Mouse (Mus musculus) limb, embryonic 15.5 days (tissue): ENCODE data around the gene Il17rd. TPM values are rescaled to one million over a fixed set of nuclear protein-coding genes. Genes with fewer than 3 reads are reported as not detected.

ENCODE experiments used
- ATAC-seq: fragments of 200-750 bp; cut with Nextera tagmentation; 2 replicates; pipeline ENCODE4 v1.8.0; 2017; ENCODE audit warnings: low read depth, moderate TSS enrichment; ENCODE audit not compliant: insufficient number of reproducible peaks, low FRiP score, low TSS enrichment
- H3K27ac ChIP-seq: fragments of 300-500 bp; sonication (generic); 2 replicates; pipeline ENCODE4 v1.5.1; 2015; ENCODE audit warnings: moderate library complexity, mild to moderate bottlenecking, inconsistent platforms
- H3K27me3 ChIP-seq: fragments of 300-500 bp; sonication (generic); 2 replicates; pipeline ENCODE4 v1.6.1; 2015; ENCODE audit warnings: inconsistent platforms
- H3K36me3 ChIP-seq: fragments of 300-500 bp; sonication (generic); 2 replicates; pipeline ENCODE4 v1.6.1; 2015; ENCODE audit warnings: inconsistent platforms
- H3K4me1 ChIP-seq: fragments of 300-500 bp; sonication (generic); 2 replicates; pipeline ENCODE4 v1.6.1; 2015; ENCODE audit warnings: inconsistent platforms
- H3K4me2 ChIP-seq: fragments of 300-500 bp; sonication (generic); 2 replicates; pipeline ENCODE4 v1.6.1; 2015; ENCODE audit warnings: mild to moderate bottlenecking, inconsistent platforms
- H3K4me3 ChIP-seq: fragments of 300-500 bp; sonication (generic); 2 replicates; pipeline ENCODE4 v1.5.1; 2015; ENCODE audit warnings: mild to moderate bottlenecking, inconsistent platforms
- H3K9ac ChIP-seq: fragments of 300-500 bp; sonication (generic); 2 replicates; pipeline ENCODE4 v1.6.1; 2015; ENCODE audit warnings: inconsistent platforms
- H3K9me3 ChIP-seq: fragments of 300-500 bp; sonication (generic); 2 replicates; pipeline ENCODE4 v1.6.1; 2016; ENCODE audit warnings: inconsistent platforms
- WGBS: fragments of 180-500 bp; shearing (Covaris S2); methylation state at CpG from one replicate; pipeline ENCODE4 v1.1.7; 2015; 5-methylcytosine and 5-hydroxymethylcytosine counted together
- polyA plus RNA-seq: library from polyadenylated mRNA; unstranded; fragments of >200 nt; fragmentation: Nextera tagmentation; extraction: Ambion mirVana; gene quantifications from 2 replicates; pipeline ENCODE4 v1.2.1, GENCODE M21; 2015

Gene Il17rd
- polyA plus RNA-seq, 1 experiment from 2014 or later: 5.7 TPM

DNA sequence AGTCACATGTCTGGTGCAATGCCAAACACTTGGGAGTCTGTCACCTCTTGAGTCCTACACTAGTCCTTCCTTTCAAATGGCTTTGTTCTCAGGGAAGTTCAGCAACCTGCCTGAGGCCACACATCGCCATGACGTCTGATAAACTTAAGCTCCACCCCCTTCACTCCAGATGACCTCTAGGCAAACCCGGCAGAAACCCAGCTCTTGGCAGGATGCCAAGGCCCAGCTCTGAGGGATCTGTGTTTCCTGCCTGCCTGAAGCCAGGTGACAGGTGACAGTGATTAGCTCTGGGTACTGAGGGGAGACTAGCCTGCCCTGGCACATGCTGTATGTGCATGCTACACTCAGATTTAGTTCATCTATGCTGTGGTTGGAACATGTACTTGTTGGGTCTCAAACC lies 33.2 kb downstream of the Il17rd start:
- Histone ChIP-seq H3K9ac (no peak overlapping the region), H3K9me3 (no peaks in the 10 kb centered on the region), H3K27ac (no peak overlapping the region), H3K4me3 (no peak overlapping the region), H3K36me3 (no peaks in the 10 kb centered on the region), H3K27me3 (no peaks in the 10 kb centered on the region), H3K4me2 (no peak overlapping the region), H3K4me1 (peaks cover 90% of the 10 kb centered on the region)
- 8% methylated on average over 3 of the region's 3 CpGs for WGBS
- no peak for ATAC-seq

DNA sequence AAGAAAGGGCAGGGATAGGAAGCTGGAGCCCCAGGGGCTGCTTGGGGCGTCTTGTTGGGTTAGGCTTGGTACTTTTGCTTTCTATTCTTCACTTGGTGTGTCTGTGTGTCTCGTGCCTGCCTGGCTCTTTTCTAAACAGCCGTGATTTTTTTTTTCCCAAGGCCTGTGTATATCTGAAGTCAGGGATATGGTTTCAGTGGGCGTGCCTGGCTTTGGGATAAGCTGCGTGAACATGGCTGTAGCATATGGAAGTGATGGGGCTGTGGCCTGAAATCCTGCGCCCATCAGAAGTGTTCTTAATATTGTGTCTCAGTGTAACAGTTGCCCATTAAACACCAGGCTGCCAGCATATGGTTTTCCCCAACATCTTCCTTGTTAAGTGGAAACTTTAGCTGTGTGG lies 36.3 kb downstream of the Il17rd start:
- no peak overlapping the region for H3K9ac ChIP-seq
- H3K4me1 ChIP-seq: peaks cover 63% of the 10 kb centered on the region
- 22% methylated on average over 6 of the region's 6 CpGs for WGBS
- H3K27me3 ChIP-seq: no peaks in the 10 kb centered on the region
- peaks cover 4% of the 10 kb centered on the region; the same call in 1 of the 2 replicates for H3K36me3 ChIP-seq
- H3K4me2 ChIP-seq: no peak overlapping the region
- H3K27ac ChIP-seq: peak overlapping the region; percentile 69
- no peak for ATAC-seq
- no peaks in the 10 kb centered on the region for H3K9me3 ChIP-seq
- no peak overlapping the region for H3K4me3 ChIP-seq

DNA sequence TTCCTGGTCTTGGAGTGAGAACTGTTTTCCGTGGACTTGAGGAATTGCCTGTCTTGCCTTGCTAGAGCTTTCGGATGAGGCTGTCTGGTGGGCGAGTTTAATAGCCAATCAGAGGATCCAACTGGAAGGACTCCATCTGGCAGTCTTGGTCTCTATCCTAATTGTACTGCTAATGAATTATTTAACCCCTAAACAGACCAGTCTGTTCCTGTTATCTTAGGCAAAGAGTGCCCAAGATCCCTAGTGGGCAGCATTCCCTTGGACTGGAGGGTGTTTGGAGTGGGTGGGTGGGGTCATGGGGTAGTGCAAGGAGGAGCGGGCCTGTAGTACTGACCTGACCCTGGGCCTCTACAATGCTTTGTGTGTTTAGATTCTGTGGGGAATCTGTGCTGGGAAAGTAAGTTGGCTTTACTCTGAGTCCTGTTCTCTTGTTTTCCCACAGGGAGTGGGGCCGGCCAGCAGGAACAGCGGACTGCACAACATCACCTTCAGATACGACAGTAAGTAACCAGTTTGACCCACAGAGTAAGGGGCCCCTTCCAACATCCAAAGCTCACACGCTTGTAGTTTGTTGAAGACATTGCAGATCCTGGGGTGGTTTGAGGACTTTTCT lies 37.3 kb downstream of the Il17rd start:
- Histone ChIP-seq H3K9me3 (no peaks in the 10 kb centered on the region), H3K4me1 (peaks cover 53% of the 10 kb centered on the region), H3K36me3 (peaks cover 4% of the 10 kb centered on the region; the same call in 1 of the 2 replicates), H3K9ac (no peak overlapping the region), H3K27ac (peak overlapping the region; percentile 44), H3K4me3 (no peak overlapping the region), H3K27me3 (no peaks in the 10 kb centered on the region), H3K4me2 (no peak overlapping the region)
- WGBS: 41% methylated on average over 8 of the region's 8 CpGs
- ATAC-seq: no peak

DNA sequence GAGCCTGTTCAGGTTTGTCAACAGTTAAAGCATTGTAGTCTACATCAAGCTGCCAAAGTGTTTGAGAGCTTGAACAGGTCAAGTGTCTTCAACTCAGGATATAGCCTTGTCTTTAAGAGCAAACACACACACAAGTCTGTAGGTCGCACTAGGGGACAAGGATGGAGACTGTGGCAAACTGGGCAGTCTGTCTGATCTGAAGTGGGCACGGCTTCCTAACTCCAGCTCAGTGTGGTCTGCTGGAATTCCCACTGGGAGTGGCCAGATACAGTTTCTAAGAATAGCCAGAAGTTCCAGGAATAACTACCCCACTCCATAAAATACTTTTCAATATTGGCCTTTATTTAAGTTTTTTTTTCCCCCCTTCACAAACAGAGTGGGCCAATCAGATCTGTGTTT lies 37.8 kb downstream of the Il17rd start:
- WGBS: 60% methylated on average over 2 of the region's 2 CpGs
- no peak overlapping the region for H3K4me2 ChIP-seq

DNA sequence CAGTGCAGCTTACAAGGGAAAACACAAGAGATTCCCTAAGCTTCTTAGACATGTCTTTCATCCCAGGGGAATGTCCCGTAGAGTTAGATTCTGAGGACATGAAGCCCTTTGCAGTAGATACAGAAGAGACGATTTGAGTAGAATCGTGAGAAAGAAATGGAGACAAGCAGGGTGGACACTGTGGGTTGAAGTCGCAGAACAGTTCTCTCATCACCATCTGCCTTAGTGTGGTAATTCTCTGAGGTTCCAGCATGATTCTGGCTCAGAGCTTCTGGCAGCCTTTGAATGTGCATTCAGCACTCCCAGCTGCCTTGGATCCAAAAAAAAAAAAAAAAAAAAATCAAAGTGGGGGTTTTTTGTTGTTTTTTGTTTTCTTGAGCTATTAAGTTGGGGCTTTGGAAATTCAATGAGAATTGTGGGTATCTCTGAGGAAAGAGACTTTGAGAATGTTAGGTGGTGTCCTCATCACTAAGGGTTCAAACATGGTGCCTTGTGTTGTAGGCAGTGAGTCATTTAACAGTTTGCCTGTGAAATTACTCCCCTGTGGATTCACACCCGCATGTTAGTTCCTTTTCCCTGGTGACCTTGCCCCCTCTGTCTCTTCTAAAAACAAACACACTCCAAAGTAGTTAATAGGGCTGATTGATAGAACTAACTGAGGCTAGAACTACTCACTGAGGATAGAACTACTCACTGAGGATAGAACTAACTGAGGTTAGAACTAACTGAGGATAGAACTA lies 43.0 kb downstream of the Il17rd start:
- 65% methylated on average over 5 of the region's 5 CpGs for WGBS
- no peaks in the 10 kb centered on the region for H3K27me3 ChIP-seq

More for the DNA sequence above, 37.8 kb downstream of the Il17rd start:
- Histone ChIP-seq H3K36me3 (peaks cover 4% of the 10 kb centered on the region; the same call in 1 of the 2 replicates), H3K27ac (peak overlapping the region; percentile 44; the same call in 1 of the 2 replicates), H3K27me3 (no peaks in the 10 kb centered on the region), H3K9me3 (no peaks in the 10 kb centered on the region), H3K4me3 (no peak overlapping the region), H3K4me1 (peaks cover 48% of the 10 kb centered on the region), H3K9ac (no peak overlapping the region)
- ATAC-seq: no peak

DNA sequence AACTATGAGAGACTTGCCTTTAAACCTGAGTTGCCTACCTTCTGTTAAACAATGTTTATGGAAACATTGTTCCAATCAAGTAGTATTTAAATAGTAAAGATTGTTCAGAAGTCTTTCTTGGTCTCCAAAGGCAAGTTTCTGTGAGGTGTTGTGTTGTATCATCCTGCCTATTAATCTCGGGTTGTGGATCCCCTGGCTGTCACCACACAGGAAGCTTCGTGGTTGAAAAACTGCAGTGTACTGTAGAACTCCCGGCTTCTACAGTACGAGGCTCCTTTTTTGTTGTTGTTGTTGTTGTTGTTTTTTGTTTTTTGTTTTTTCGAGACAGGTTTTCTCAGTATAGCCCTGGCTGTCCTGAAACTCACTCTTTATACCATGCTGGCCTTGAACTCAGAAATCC lies 46.7 kb downstream of the Il17rd start:
- no peaks in the 10 kb centered on the region for H3K27me3 ChIP-seq
- no peak for ATAC-seq
- WGBS: 76% methylated on average over 5 of the region's 5 CpGs
- no peaks in the 10 kb centered on the region for H3K9me3 ChIP-seq
- peaks cover 29% of the 10 kb centered on the region for H3K36me3 ChIP-seq
- no peak overlapping the region for H3K27ac ChIP-seq
- no peak overlapping the region for H3K4me3 ChIP-seq
- no peak overlapping the region for H3K4me2 ChIP-seq
- no peaks in the 10 kb centered on the region for H3K4me1 ChIP-seq
- H3K9ac ChIP-seq: no peak overlapping the region

More for the DNA sequence above, 43.0 kb downstream of the Il17rd start:
- ATAC-seq: no peak
- no peaks in the 10 kb centered on the region for H3K9me3 ChIP-seq
- H3K36me3 ChIP-seq: peaks cover 15% of the 10 kb centered on the region
- H3K4me3 ChIP-seq: no peak overlapping the region
- H3K9ac ChIP-seq: no peak overlapping the region
- no peak overlapping the region for H3K27ac ChIP-seq
- H3K4me2 ChIP-seq: no peak overlapping the region
- H3K4me1 ChIP-seq: 0 out of 2 replicates have a peak, but pooled peaks cover 4% of the 10 kb centered on the region

DNA sequence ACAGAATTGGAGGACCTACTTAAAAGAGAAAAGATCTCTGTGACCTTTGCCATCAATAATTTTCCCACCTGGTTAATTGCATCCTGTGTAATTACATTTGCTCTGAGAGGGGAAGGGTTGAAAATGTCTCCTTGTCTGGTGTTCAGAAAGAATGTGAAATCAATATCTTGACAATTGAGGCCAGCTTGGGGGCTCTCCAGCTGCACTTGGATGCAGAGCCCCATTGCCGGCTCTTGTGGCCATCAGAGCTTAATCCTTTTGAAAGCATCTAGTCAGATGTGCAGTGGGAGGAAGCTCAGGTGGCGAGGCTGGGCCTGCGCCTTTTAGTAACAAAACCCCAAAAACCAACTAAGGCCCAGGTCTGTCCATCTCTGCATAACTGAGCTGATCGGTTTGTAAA lies 47.3 kb downstream of the Il17rd start:
- WGBS: 61% methylated on average over 4 of the region's 4 CpGs
- Histone ChIP-seq H3K36me3 (peaks cover 30% of the 10 kb centered on the region), H3K4me3 (no peak overlapping the region)

DNA sequence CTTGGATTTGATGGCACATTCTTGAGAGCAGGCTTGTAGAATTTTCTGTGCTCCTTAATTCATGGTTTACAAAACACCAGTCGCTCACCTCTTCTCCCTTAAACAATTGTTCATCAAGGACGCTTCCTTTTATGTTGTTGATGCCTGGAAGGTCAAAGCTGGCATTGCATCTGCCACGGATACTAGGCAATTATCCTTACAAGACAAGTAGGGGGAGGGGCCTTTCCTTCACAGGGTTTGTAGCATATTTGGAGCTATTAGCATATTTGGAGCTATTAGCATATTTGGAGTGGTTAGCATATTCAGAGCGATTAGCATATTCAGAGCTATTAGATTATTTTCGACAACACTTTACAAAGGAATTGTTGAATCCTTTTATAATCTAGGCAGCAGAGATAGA lies 55.5 kb downstream of the Il17rd start:
- no peak for ATAC-seq
- no peaks in the 10 kb centered on the region for H3K4me1 ChIP-seq
- H3K27me3 ChIP-seq: no peaks in the 10 kb centered on the region
- no peak overlapping the region for H3K27ac ChIP-seq
- H3K36me3 ChIP-seq: peaks cover 34% of the 10 kb centered on the region
- H3K4me2 ChIP-seq: no peak overlapping the region
- H3K4me3 ChIP-seq: no peak overlapping the region
- H3K9me3 ChIP-seq: no peaks in the 10 kb centered on the region
- 75% methylated on average over 5 of the region's 5 CpGs for WGBS
- no peak overlapping the region for H3K9ac ChIP-seq

More for the DNA sequence above, 47.3 kb downstream of the Il17rd start:
- Histone ChIP-seq H3K4me2 (no peak overlapping the region), H3K27me3 (no peaks in the 10 kb centered on the region), H3K27ac (no peak overlapping the region), H3K9ac (no peak overlapping the region), H3K9me3 (no peaks in the 10 kb centered on the region), H3K4me1 (no peaks in the 10 kb centered on the region)
- no peak for ATAC-seq

DNA sequence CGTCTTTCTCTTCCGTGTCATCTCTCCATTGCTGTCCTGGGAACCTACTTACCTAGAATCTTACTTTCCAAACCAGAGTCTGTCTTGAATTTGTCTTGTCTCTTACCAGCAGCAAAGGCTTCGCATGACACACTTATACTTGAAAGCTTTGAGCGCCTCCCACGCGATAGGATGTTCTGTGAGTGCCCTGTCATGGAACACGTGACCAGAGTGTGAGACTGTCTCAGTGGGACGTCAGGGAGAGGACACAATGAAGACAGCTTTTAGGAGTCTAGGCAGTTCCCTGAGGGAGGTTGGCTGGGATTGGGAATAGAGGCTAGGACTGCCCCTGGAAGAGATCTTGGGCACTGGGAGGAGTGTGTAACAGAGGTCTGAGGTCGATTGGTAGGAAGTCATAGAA lies 57.4 kb downstream of the Il17rd start:
- H3K9me3 ChIP-seq: no peaks in the 10 kb centered on the region
- no peak overlapping the region for H3K4me2 ChIP-seq
- no peak overlapping the region for H3K9ac ChIP-seq
- no peak overlapping the region for H3K27ac ChIP-seq
- peaks cover 47% of the 10 kb centered on the region for H3K36me3 ChIP-seq
- no peaks in the 10 kb centered on the region; the same call in 1 of the 2 replicates for H3K4me1 ChIP-seq
- WGBS: 73% methylated on average over 9 of the region's 9 CpGs
- no peak overlapping the region for H3K4me3 ChIP-seq
- ATAC-seq: 0 out of 2 replicates have a peak, but pooled peaks have one; percentile 33
- no peaks in the 10 kb centered on the region for H3K27me3 ChIP-seq

DNA sequence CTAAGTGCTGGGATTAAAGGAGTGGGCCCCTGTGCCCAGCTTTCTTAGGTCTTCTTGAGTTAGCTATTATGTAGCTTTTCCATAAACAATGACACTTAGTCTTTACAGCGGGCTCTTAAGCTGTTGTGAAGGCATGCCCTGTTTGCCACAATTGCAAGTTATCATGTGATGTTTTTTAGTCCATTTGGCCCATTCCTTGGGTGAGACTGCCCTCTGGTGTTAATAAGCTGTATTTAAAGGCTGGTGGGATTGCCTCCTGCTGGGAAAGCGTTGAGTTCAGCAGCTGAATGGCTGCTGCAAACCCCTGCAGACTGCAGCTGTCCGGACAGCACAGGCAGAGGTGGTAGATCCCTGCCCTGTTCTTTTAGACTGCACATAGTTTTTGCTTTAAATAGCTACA lies 58.0 kb downstream of the Il17rd start:
- Histone ChIP-seq H3K4me2 (no peak overlapping the region), H3K9me3 (no peaks in the 10 kb centered on the region), H3K27me3 (no peaks in the 10 kb centered on the region), H3K4me1 (peaks cover 3% of the 10 kb centered on the region), H3K9ac (no peak overlapping the region), H3K36me3 (peaks cover 49% of the 10 kb centered on the region), H3K4me3 (no peak overlapping the region), H3K27ac (no peak overlapping the region)
- 19% methylated on average over 3 of the region's 3 CpGs for WGBS
- ATAC-seq: 0 out of 2 replicates have a peak, but pooled peaks have one; percentile 24

DNA sequence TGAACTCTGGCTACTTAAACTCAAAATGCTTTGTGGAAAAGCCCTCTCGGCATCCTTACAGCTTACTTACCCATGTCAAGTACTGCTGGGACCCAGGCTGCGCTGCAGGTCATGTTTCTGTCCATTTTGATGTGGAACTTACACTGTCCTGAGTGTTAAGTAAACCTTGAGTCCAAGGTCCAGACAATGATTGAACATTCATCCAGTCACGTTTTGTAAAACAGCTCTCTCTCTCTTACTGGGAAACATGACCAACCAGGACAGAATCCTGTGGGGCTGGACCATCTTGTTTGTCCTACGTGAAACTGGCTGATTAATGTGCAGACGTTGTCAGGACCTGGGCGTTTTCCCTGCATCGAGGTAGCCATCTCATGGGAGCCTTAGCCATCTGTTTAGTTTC lies 63.0 kb downstream of the Il17rd start:
- H3K4me3 ChIP-seq: no peak overlapping the region
- no peaks in the 10 kb centered on the region for H3K9me3 ChIP-seq
- peaks cover 39% of the 10 kb centered on the region for H3K36me3 ChIP-seq
- H3K27ac ChIP-seq: 0 out of 2 replicates have a peak overlapping the region, but pooled peaks have one; percentile 22
- 55% methylated on average over 7 of the region's 7 CpGs for WGBS
- H3K4me1 ChIP-seq: peaks cover 25% of the 10 kb centered on the region
- no peak for ATAC-seq
- no peak overlapping the region for H3K9ac ChIP-seq
- H3K27me3 ChIP-seq: no peaks in the 10 kb centered on the region
- H3K4me2 ChIP-seq: no peak overlapping the region

DNA sequence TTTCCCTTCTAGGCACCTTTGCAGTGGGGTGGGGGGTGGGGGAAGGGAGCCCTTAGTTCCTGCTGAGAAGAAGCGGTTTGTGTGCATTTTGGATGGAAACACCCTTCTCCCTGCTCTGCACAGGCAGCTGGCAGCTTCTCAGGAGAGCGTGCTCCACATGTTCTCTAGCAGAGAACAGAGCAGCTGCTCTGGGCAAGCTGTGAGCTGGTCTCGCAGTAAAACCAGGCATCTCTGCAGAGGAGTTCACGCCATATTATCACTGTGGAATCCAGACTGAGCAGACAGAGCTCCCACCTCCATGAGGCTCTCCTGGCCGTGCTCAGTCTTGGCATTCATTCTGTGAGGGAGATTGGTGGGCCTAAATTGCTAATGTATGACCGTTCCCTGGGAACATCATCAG lies 64.0 kb downstream of the Il17rd start:
- peak; percentile 37; the same call in 1 of the 2 replicates for ATAC-seq
- Histone ChIP-seq H3K4me2 (no peak overlapping the region), H3K4me1 (peaks cover 25% of the 10 kb centered on the region), H3K27ac (peak overlapping the region; percentile 66), H3K36me3 (peaks cover 39% of the 10 kb centered on the region), H3K27me3 (no peaks in the 10 kb centered on the region), H3K4me3 (no peak overlapping the region), H3K9me3 (no peaks in the 10 kb centered on the region), H3K9ac (no peak overlapping the region)
- WGBS: 58% methylated on average over 6 of the region's 6 CpGs
